Comparison of ENCODE assay signal across 19 mouse cellular contexts in genomic region chr4:154262071-154262470, GRCm38 (mm10). TPM values are rescaled to one million over a fixed set of nuclear protein-coding genes. Genes with fewer than 3 reads are reported as not detected.
DNase-seq lines count a peak whose midpoint lies in the region; ATAC-seq and TF ChIP-seq lines count a peak whose summit lies in the region.
"Had no signal": no experiment of that assay in that cellular context is flagged by ENCODE, and none has a peak within 500 bp of the region (broad histone marks: within the 10 kb centered on the region; RNA-seq: fewer than 3 reads in every experiment).

No protein-coding gene starts in this region.

- WGBS in forebrain, embryonic 10.5 days: 57% methylated on average over 4 of the region's 4 CpGs
- 43% methylated on average over 4 of the region's 4 CpGs for WGBS in forebrain, embryonic 14.5 days
- WGBS in kidney, adult 2 months: 48% methylated on average over 4 of the region's 4 CpGs
- 49% methylated on average over 4 of the region's 4 CpGs for WGBS in embryonic facial prominence, embryonic 10.5 days

- TF ChIP-seq POLR2A in kidney, adult 2 months (IDR thresholded peaks at IDR 0.05; ENCODE audit: low read depth, low read length): no peak

- H3K9me3 ChIP-seq in forebrain, embryonic 10.5 days: peaks cover 5% of the 10 kb centered on the region; the same call in 1 of the 2 replicates
- H3K9me3 ChIP-seq in forebrain, embryonic 14.5 days (replicated peaks; ENCODE audit: control insufficient read depth, low read length): no peaks in the 10 kb centered on the region
- no peaks in the 10 kb centered on the region; the same call in 1 of the 2 replicates for H3K9me3 ChIP-seq in embryonic facial prominence, embryonic 10.5 days
- H3K9me3 ChIP-seq: hindbrain, embryonic 12.5 days had no signal

- 0 out of 2 replicates have a peak overlapping the region, but pooled peaks have one; percentile 12 for H3K27ac ChIP-seq in forebrain, embryonic 10.5 days
- H3K27ac ChIP-seq in forebrain, embryonic 14.5 days (ENCODE audit: low read depth, low read length): no peak overlapping the region
- no peak overlapping the region for H3K27ac ChIP-seq in kidney, adult 2 months (ENCODE audit: insufficient read depth, low read depth, low read length)
- no peak overlapping the region for H3K27ac ChIP-seq in embryonic facial prominence, embryonic 10.5 days (replicated peaks)
- H3K27ac ChIP-seq: hindbrain, embryonic 12.5 days; layer of hippocampus, adult 2 months; left cerebral cortex, adult 2 months; liver, embryonic 14.5 days had no signal

- no peak for ATAC-seq in forebrain, embryonic 14.5 days

- no peak overlapping the region for H3K4me3 ChIP-seq in forebrain, embryonic 10.5 days
- H3K4me3 ChIP-seq in forebrain, embryonic 14.5 days (ENCODE audit: low read depth, low read length): no peak overlapping the region
- no peak overlapping the region for H3K4me3 ChIP-seq in kidney, adult 2 months (ENCODE audit: insufficient read depth, low read depth, low read length)
- no peak overlapping the region for H3K4me3 ChIP-seq in embryonic facial prominence, embryonic 10.5 days
- H3K4me3 ChIP-seq: hindbrain, embryonic 12.5 days; layer of hippocampus, adult 2 months; left cerebral cortex, adult 2 months; limb, embryonic 13.5 days had no signal

- H3K27me3 ChIP-seq in forebrain, embryonic 10.5 days (ENCODE audit: poor library complexity, severe bottlenecking): no peaks in the 10 kb centered on the region
- H3K27me3 ChIP-seq in forebrain, embryonic 14.5 days (replicated peaks; ENCODE audit: control insufficient read depth, insufficient read depth, low read length): no peaks in the 10 kb centered on the region
- no peaks in the 10 kb centered on the region for H3K27me3 ChIP-seq in kidney, adult 2 months (replicated peaks; ENCODE audit: control insufficient read depth, insufficient read depth, low read length)
- no peaks in the 10 kb centered on the region for H3K27me3 ChIP-seq in embryonic facial prominence, embryonic 10.5 days (replicated peaks; ENCODE audit: low read depth, poor library complexity, severe bottlenecking)
- H3K27me3 ChIP-seq: CH12.LX; hindbrain, embryonic 12.5 days; limb, embryonic 13.5 days had no signal

- no peak for DNase-seq in forebrain, embryonic 10.5 days (ENCODE audit: extremely low spot score, low spot score)
- DNase-seq in forebrain, embryonic 14.5 days (ENCODE audit: low spot score): no peak
- DNase-seq in kidney, postnatal 4 days: peak; percentile 66 to 74
- DNase-seq in kidney, adult 2 months: no peak
- DNase-seq in embryonic facial prominence, embryonic 10.5 days (ENCODE audit: low spot score): peak; percentile 34
- peak; percentile 24 for DNase-seq in retina, embryonic 14.5 days (ENCODE audit: low spot score)
- DNase-seq in layer of hippocampus, adult 9-11 months: no peak
- no peak for DNase-seq in urinary bladder, postnatal 36 days (ENCODE audit: low spot score in 2 of 2)
- DNase-seq: cerebellum, adult 9-10 months; gastrocnemius, postnatal 10 days; midbrain, embryonic 14.5 days; right cerebral cortex, postnatal 14 days; thymus, postnatal 14 days had no signal

- no peak for TF ChIP-seq CTCF in kidney, adult 2 months (conservative IDR thresholded peaks at IDR 0.05; ENCODE audit: insufficient read depth, insufficient read length, low read depth, low read length)

- H3K36me3 ChIP-seq in forebrain, embryonic 10.5 days (replicated peaks): peaks cover 51% of the 10 kb centered on the region
- 0 out of 2 replicates have a peak, but pooled peaks cover 4% of the 10 kb centered on the region for H3K36me3 ChIP-seq in forebrain, embryonic 14.5 days (ENCODE audit: control insufficient read depth, insufficient read depth, low read length)
- H3K36me3 ChIP-seq in kidney, adult 2 months (ENCODE audit: control insufficient read depth, insufficient read depth, low read length): no peaks in the 10 kb centered on the region
- H3K36me3 ChIP-seq in embryonic facial prominence, embryonic 10.5 days (replicated peaks): peaks cover 85% of the 10 kb centered on the region

- no peaks in the 10 kb centered on the region; the same call in 1 of the 2 replicates for H3K4me1 ChIP-seq in forebrain, embryonic 10.5 days
- no peaks in the 10 kb centered on the region for H3K4me1 ChIP-seq in forebrain, embryonic 14.5 days (ENCODE audit: control insufficient read depth, insufficient read depth, low read length)
- no peaks in the 10 kb centered on the region for H3K4me1 ChIP-seq in kidney, adult 2 months (ENCODE audit: control insufficient read depth, insufficient read depth, low read length)
- peaks cover 18% of the 10 kb centered on the region for H3K4me1 ChIP-seq in embryonic facial prominence, embryonic 10.5 days
- H3K4me1 ChIP-seq: hindbrain, embryonic 12.5 days had no signal

- H3K4me2 ChIP-seq in forebrain, embryonic 14.5 days (ENCODE audit: low read length): no peak overlapping the region
- H3K4me2 ChIP-seq: hindbrain, embryonic 12.5 days; limb, embryonic 13.5 days had no signal

- H3K9ac ChIP-seq in forebrain, embryonic 14.5 days (ENCODE audit: low read length): no peak overlapping the region
- H3K9ac ChIP-seq: hindbrain, embryonic 12.5 days; limb, embryonic 13.5 days; liver, embryonic 14.5 days had no signal

RNA-seq across cellular contexts. Expression of gene Arhgef16, which starts 39.4 kb away (rescaled TPM):
- 2.6 and 3.4 TPM in 2 replicates for polyA plus RNA-seq in forebrain, embryonic 10.5 days (2016; fragmentation: Nextera tagmentation; extraction: Ambion mirVana)
- polyA plus RNA-seq in forebrain, embryonic 14.5 days (2014; fragmentation: Nextera tagmentation; extraction: Ambion mirVana): 0.32 and 0.56 TPM in 2 replicates
- 58.6 and 66.8 TPM in 2 replicates for polyA plus RNA-seq in kidney, adult 2 months (2012; rRNA removed)
- 9.9 and 10.3 TPM in 2 replicates for polyA plus RNA-seq in embryonic facial prominence, embryonic 10.5 days (2016; fragmentation: Nextera tagmentation; extraction: Ambion mirVana)

Comparison
In these comparisons a context has a peak if more than half of its experiments do, and no peak if none do; other contexts are left out.
1. DNase-seq: peak in kidney, postnatal 4 days (2 of 2), embryonic facial prominence, embryonic 10.5 days (single experiment) and retina, embryonic 14.5 days (single experiment); none in forebrain, embryonic 10.5 days (single experiment), forebrain, embryonic 14.5 days (single experiment), kidney, adult 2 months (single experiment), layer of hippocampus, adult 9-11 months (single experiment) and urinary bladder, postnatal 36 days (0 of 2).